In genomic region chr1:80427425-80427824, GRCm38 (mm10) we compare ENCODE assay signal across 22 mouse cellular contexts. TPM values are rescaled to one million over a fixed set of nuclear protein-coding genes. Genes with fewer than 3 reads are reported as not detected.
A peak's percentile ranks its signal among the peaks of the same experiment; 100 is the strongest.
DNase-seq lines count a peak whose midpoint lies in the region; ATAC-seq and TF ChIP-seq lines count a peak whose summit lies in the region.
"Had no signal": no experiment of that assay in that cellular context is flagged by ENCODE, and none has a peak within 500 bp of the region (broad histone marks: within the 10 kb centered on the region; RNA-seq: fewer than 3 reads in every experiment).

No protein-coding gene starts in this region.

- WGBS in hindbrain, postnatal 0 days, result 66% methylated on average over 1 of the region's 1 CpGs
- 82% methylated on average over 1 of the region's 1 CpGs for WGBS in hindbrain, embryonic 10.5 days

- no peaks in the 10 kb centered on the region for H3K27me3 ChIP-seq in hindbrain, postnatal 0 days (ENCODE audit: insufficient read depth, low read length)
- no peaks in the 10 kb centered on the region for H3K27me3 ChIP-seq in hindbrain, embryonic 10.5 days (ENCODE audit: insufficient read depth, poor library complexity, severe bottlenecking)
- H3K27me3 ChIP-seq: embryonic facial prominence, embryonic 12.5 days; forebrain, embryonic 12.5 days; lung, embryonic 15.5 days; neural tube, embryonic 15.5 days had no signal

- no peaks in the 10 kb centered on the region for H3K9me3 ChIP-seq in hindbrain, postnatal 0 days (ENCODE audit: low read length)
- H3K9me3 ChIP-seq in hindbrain, embryonic 10.5 days, result no peaks in the 10 kb centered on the region
- H3K9me3 ChIP-seq: embryonic facial prominence, embryonic 12.5 days; forebrain, embryonic 12.5 days; lung, embryonic 15.5 days had no signal

- no peak for TF ChIP-seq POLR2A in brain, embryonic 14.5 days (IDR thresholded peaks at IDR 0.05; ENCODE audit: borderline replicate concordance, extremely low read depth, insufficient read depth, insufficient read length, poor library complexity, severe bottlenecking)

- H3K4me1 ChIP-seq in hindbrain, postnatal 0 days (ENCODE audit: insufficient read depth, low read length), result no peaks in the 10 kb centered on the region
- no peaks in the 10 kb centered on the region for H3K4me1 ChIP-seq in hindbrain, embryonic 10.5 days (replicated peaks)
- H3K4me1 ChIP-seq: embryonic facial prominence, embryonic 12.5 days; forebrain, embryonic 12.5 days; lung, embryonic 15.5 days; neural tube, embryonic 15.5 days had no signal

- H3K27ac ChIP-seq in hindbrain, postnatal 0 days, result no peak overlapping the region
- no peak overlapping the region for H3K27ac ChIP-seq in hindbrain, embryonic 10.5 days
- H3K27ac ChIP-seq: embryonic facial prominence, embryonic 12.5 days; forebrain, embryonic 12.5 days; kidney, postnatal 0 days; lung, embryonic 15.5 days; neural tube, embryonic 15.5 days had no signal

- TF ChIP-seq CTCF in hindbrain, postnatal 0 days (IDR thresholded peaks at IDR 0.05; ENCODE audit: low read depth), result no peak
- TF ChIP-seq CTCF in brain, embryonic 14.5 days (IDR thresholded peaks at IDR 0.05; ENCODE audit: borderline replicate concordance, extremely low read depth, insufficient read depth, insufficient read length), result no peak

- H3K36me3 ChIP-seq in hindbrain, postnatal 0 days (ENCODE audit: insufficient read depth, low read length), result no peaks in the 10 kb centered on the region
- H3K36me3 ChIP-seq in hindbrain, embryonic 10.5 days, result no peaks in the 10 kb centered on the region
- H3K36me3 ChIP-seq: embryonic facial prominence, embryonic 12.5 days; forebrain, embryonic 12.5 days; lung, embryonic 15.5 days; neural tube, embryonic 15.5 days had no signal

- no peak overlapping the region for H3K9ac ChIP-seq in hindbrain, postnatal 0 days (replicated peaks; ENCODE audit: low read length)
- H3K9ac ChIP-seq: embryonic facial prominence, embryonic 12.5 days; forebrain, embryonic 12.5 days; lung, embryonic 15.5 days; neural tube, embryonic 15.5 days had no signal

- peak; percentile 68 for DNase-seq in hindbrain, postnatal 0 days (ENCODE audit: low spot score)
- no peak for DNase-seq in hindbrain, embryonic 10.5 days (ENCODE audit: low spot score)
- peak; percentile 47 for DNase-seq in brain, embryonic 14.5 days (ENCODE audit: low read depth)
- peak; percentile 94 for DNase-seq in cerebellum, adult 9-11 months
- DNase-seq in skeletal muscle tissue, adult 2 months (ENCODE audit: low read depth, low spot score), result peak; percentile 46
- DNase-seq in right cerebral cortex, postnatal 14 days, result no peak
- no peak for DNase-seq in adrenal gland, postnatal 10 days
- no peak for DNase-seq in layer of hippocampus, adult 11-12 months (ENCODE audit: low spot score)
- DNase-seq: adrenal gland, adult 2 months; heart, adult 18-20 months; layer of hippocampus, adult 9-11 months; right cerebral cortex, postnatal 4 days; thymus, postnatal 4 days had no signal

- ATAC-seq in hindbrain, postnatal 0 days, result peak; percentile 62; the same call in 1 of the 2 replicates

- no peak overlapping the region for H3K4me2 ChIP-seq in hindbrain, postnatal 0 days (ENCODE audit: low read depth, low read length)
- H3K4me2 ChIP-seq: embryonic facial prominence, embryonic 12.5 days; forebrain, embryonic 12.5 days; lung, embryonic 15.5 days; neural tube, embryonic 15.5 days had no signal

- H3K4me3 ChIP-seq in hindbrain, postnatal 0 days (ENCODE audit: low read length), result no peak overlapping the region
- no peak overlapping the region for H3K4me3 ChIP-seq in hindbrain, embryonic 10.5 days
- H3K4me3 ChIP-seq: embryonic facial prominence, embryonic 12.5 days; forebrain, embryonic 12.5 days; lung, embryonic 15.5 days; neural tube, embryonic 15.5 days had no signal

RNA-seq across cellular contexts. Expression of gene Gm45261, which starts 33.8 kb away (rescaled TPM):
- not detected in 2 replicates for total RNA-seq in hindbrain, postnatal 0 days (2014; rRNA removed)
- polyA plus RNA-seq in hindbrain, postnatal 0 days (2015; fragmentation: Nextera tagmentation; extraction: Ambion mirVana), result not detected in 2 replicates
- not detected in 2 replicates for polyA plus RNA-seq in hindbrain, embryonic 10.5 days (2016; fragmentation: Nextera tagmentation; extraction: Ambion mirVana)
- polyA plus RNA-seq in brain, embryonic 14.5 days (2012; rRNA removed), result not detected in 2 replicates
- not detected for total RNA-seq in adrenal gland, postnatal 10 days (2021)
- total RNA-seq: adrenal gland, adult 2 months; heart, adult 18-20 months; heart, postnatal 25 days; left cerebral cortex, postnatal 25 days; megakaryocyte, adult 5-6 weeks had no signal
- polyA plus RNA-seq: adrenal gland, adult 2 months; embryonic facial prominence, embryonic 12.5 days; forebrain, embryonic 12.5 days; intestine, embryonic 14.5 days; kidney, postnatal 0 days; lung, embryonic 15.5 days; neural tube, embryonic 15.5 days had no signal

Comparison
In these comparisons a context has a peak if more than half of its experiments do, and no peak if none do; other contexts are left out.
1. DNase-seq: peak in hindbrain, postnatal 0 days (single experiment), brain, embryonic 14.5 days (single experiment), cerebellum, adult 9-11 months (single experiment) and skeletal muscle tissue, adult 2 months (single experiment); none in hindbrain, embryonic 10.5 days (single experiment), right cerebral cortex, postnatal 14 days (single experiment), adrenal gland, postnatal 10 days (single experiment) and layer of hippocampus, adult 11-12 months (single experiment).